Mouse (Mus musculus) heart, embryonic 10.5 days (tissue): ENCODE data around the gene Ccdc63. TPM values are rescaled to one million over a fixed set of nuclear protein-coding genes. Genes with fewer than 3 reads are reported as not detected.
A peak's percentile ranks its signal among the peaks of the same experiment; 100 is the strongest.

ENCODE experiments used
- DNase-seq: peaks from one replicate; pipeline ENCODE4 v3.0.0-alpha.2; 2017; ENCODE audit warnings: low spot score
- H3K27ac ChIP-seq: fragments of 300-500 bp; sonication (generic); 2 replicates; pipeline ENCODE4 v1.5.1; 2016; ENCODE audit warnings: mild to moderate bottlenecking
- H3K27me3 ChIP-seq: fragments of 300-500 bp; sonication (generic); 2 replicates; pipeline ENCODE4 v1.6.1; 2016; ENCODE audit warnings: mild to moderate bottlenecking; ENCODE audit not compliant: poor library complexity, insufficient read depth, severe bottlenecking
- H3K36me3 ChIP-seq: fragments of 300-500 bp; sonication (generic); 2 replicates; pipeline ENCODE4 v1.6.1; 2016; ENCODE audit warnings: mild to moderate bottlenecking, moderate library complexity
- H3K4me1 ChIP-seq: fragments of 300-500 bp; sonication (generic); 2 replicates; pipeline ENCODE4 v1.6.1; 2016; ENCODE audit warnings: mild to moderate bottlenecking
- H3K4me3 ChIP-seq: fragments of 300-500 bp; sonication (generic); 2 replicates; pipeline ENCODE4 v1.5.1; 2016; ENCODE audit warnings: mild to moderate bottlenecking, moderate library complexity
- H3K9me3 ChIP-seq: fragments of 300-500 bp; sonication (generic); 2 replicates; pipeline ENCODE4 v1.6.1; 2016; ENCODE audit warnings: mild to moderate bottlenecking, moderate library complexity
- WGBS: fragments of 180-500 bp; shearing (Covaris S2); methylation state at CpG from one replicate; pipeline ENCODE4 v1.1.7; 2016; 5-methylcytosine and 5-hydroxymethylcytosine counted together
- polyA plus RNA-seq: library from polyadenylated mRNA; unstranded; fragments of >200 nt; fragmentation: Nextera tagmentation; extraction: Ambion mirVana; gene quantifications from 2 replicates; pipeline ENCODE4 v1.2.1, GENCODE M21; 2016

The Ccdc63 gene
- polyA plus RNA-seq, 1 experiment from 2014 or later: 0.39 TPM

DNA sequence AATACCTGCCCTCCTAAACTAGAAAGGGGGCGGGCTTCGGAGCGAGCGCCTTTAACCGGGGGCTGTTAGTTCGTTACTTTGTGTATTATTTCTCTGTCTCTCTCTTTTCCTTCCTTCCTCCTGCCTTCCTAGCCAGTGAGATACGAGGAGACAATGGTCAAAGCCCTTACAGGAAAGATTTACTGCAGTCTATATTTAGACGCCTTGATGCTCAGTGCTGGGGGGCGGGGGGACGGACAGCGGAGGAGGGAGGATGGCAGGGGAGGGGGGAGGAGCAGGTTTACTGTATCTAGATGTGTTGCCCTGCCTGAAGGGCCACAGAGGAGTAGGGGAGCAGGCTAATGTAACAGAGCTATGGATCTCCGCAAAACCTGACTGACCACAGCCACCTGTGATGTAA, 78.1 kb downstream of the Ccdc63 start:
- Histone ChIP-seq H3K36me3 (no peaks in the 10 kb centered on the region), H3K4me1 (peaks cover 59% of the 10 kb centered on the region), H3K27me3 (0 out of 2 replicates have a peak, but pooled peaks cover 9% of the 10 kb centered on the region), H3K27ac (peak overlapping the region; percentile 65), H3K9me3 (no peaks in the 10 kb centered on the region), H3K4me3 (peak overlapping the region; percentile 37)
- DNase-seq: no peak
- 14% methylated on average over 12 of the region's 12 CpGs for WGBS

DNA sequence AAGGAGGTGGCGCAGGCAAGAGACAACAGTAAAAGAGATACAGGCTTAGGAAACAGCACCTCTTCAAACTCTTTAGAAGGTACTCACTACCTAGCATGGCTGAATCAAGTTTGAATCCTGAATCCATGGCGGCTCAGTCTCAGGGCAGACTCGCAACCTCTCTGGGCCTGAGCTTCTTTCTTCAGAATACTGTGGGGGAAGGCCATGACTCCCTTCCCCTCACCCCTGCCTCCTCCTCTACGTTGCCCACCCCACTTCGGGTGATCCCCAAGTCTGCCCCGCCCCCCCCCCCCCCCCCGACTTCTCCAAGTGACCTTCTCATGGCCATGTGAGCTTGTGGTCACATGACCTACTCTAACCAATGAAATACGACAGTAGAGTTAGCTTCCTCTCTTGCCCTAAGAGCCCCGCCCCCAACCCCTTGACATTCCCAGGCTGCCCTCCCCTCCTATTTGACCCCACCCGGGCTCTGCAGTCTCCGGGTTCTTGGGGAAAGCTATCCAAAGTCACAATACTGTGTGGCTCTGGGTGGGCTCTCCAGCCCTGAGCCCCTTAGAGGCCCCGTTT, 79.8 kb downstream of the Ccdc63 start:
- WGBS: 21% methylated on average over 11 of the region's 12 CpGs

GRCm38 (mm10) chr5:122059060-122060017, 81.3 kb downstream of the Ccdc63 start:
- Histone ChIP-seq H3K4me3 (peak overlapping the region; percentile 46), H3K4me1 (peaks cover 60% of the 10 kb centered on the region), H3K27ac (peak overlapping the region; percentile 80), H3K9me3 (no peaks in the 10 kb centered on the region), H3K27me3 (peaks cover under 1% of the 10 kb centered on the region; the same call in 1 of the 2 replicates), H3K36me3 (no peaks in the 10 kb centered on the region)
- WGBS: 28% methylated on average over 39 of the region's 39 CpGs
- peak; percentile 87 for DNase-seq

More for the DNA sequence above, 79.8 kb downstream of the Ccdc63 start:
- Histone ChIP-seq H3K36me3 (no peaks in the 10 kb centered on the region), H3K4me1 (peaks cover 59% of the 10 kb centered on the region), H3K27ac (peak overlapping the region; percentile 85), H3K4me3 (peak overlapping the region; percentile 44), H3K27me3 (0 out of 2 replicates have a peak, but pooled peaks cover 6% of the 10 kb centered on the region), H3K9me3 (no peaks in the 10 kb centered on the region)
- DNase-seq: peak; percentile 81

Other genes starting within 250 kb of the Ccdc63 start
- 6.6 and 8.0 TPM in 2 replicates for gene Cux2, start 90.7 kb downstream of the Ccdc63 start, polyA plus RNA-seq
- gene Myl2, start 39.9 kb downstream of the Ccdc63 start, polyA plus RNA-seq: 3,021 and 6,084 TPM in 2 replicates
- 243 and 295 TPM in 2 replicates for gene Ppp1cc, start 17.5 kb upstream of the Ccdc63 start, polyA plus RNA-seq
- 2.7 and 6.7 TPM in 2 replicates for gene Hvcn1, start 66.0 kb upstream of the Ccdc63 start, polyA plus RNA-seq
- 2.4 and 3.1 TPM in 2 replicates for gene Tctn1, start 123.6 kb upstream of the Ccdc63 start, polyA plus RNA-seq
- 9.1 and 9.9 TPM in 2 replicates for gene Pptc7, start 143.5 kb upstream of the Ccdc63 start, polyA plus RNA-seq
- gene Rad9b, start 213.4 kb upstream of the Ccdc63 start, polyA plus RNA-seq: 7.0 and 8.8 TPM in 2 replicates
- 245 and 246 TPM in 2 replicates for gene Vps29, start 213.5 kb upstream of the Ccdc63 start, polyA plus RNA-seq
- 70.5 and 83.4 TPM in 2 replicates for gene Gpn3, start 231.1 kb upstream of the Ccdc63 start, polyA plus RNA-seq
- 69.5 and 80.8 TPM in 2 replicates for gene Fam216a, start 231.5 kb upstream of the Ccdc63 start, polyA plus RNA-seq